Mouse (Mus musculus): ENCODE results near the gene Patj. TPM values are rescaled to one million over a fixed set of nuclear protein-coding genes. Genes with fewer than 3 reads are reported as not detected.

Gene Patj
- polyA plus RNA-seq, 1 experiment = 22.3 TPM

DNA sequence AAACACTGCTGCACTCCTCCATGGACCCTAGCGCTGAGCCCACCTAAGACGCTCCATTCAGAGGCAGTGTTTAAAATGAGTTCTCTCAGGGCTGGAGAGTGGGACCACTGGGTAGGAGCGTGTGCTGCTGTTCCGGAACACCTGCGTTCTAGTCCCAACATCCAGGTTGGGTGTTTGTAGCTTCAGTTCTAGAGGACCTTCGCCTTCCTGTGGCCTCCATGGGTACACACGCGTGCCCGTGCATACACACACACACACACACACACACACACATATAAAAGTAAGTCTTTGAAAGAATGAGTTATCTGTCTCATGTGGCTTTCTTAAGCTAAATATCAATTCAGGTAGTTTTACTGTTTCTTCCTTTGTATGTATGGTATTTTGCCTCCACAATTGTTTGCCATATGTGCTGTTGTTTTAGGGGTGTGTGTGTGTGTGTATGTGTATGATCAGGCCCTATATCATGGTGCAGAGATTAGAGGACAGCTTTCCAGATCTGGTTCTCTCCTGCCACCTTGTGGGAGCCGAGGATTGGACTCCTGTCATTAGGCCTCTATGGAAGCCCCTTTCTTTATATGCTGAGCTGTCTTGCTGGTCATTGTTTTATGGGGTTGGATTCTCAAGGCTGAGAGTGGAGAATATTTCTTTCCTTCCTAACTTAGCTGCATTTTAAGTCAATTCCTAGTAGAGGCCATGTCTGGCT lies 49.0 kb downstream of the Patj start:
- H3K27me3 ChIP-seq (ENCODE audit: control insufficient read depth, insufficient read depth, insufficient read length) = no peaks in the 10 kb centered on the region
- no peaks in the 10 kb centered on the region for H3K36me3 ChIP-seq (ENCODE audit: control insufficient read depth, insufficient read depth)
- no peaks in the 10 kb centered on the region for H3K79me2 ChIP-seq (ENCODE audit: control insufficient read depth, insufficient read depth)
- no peak for TF ChIP-seq USF1 (IDR thresholded peaks at IDR 0.05; ENCODE audit: low read depth)
- TF ChIP-seq REST (IDR thresholded peaks at IDR 0.05; ENCODE audit: insufficient read depth, insufficient read length) = no peak
- TF ChIP-seq MAX (IDR thresholded peaks at IDR 0.05; ENCODE audit: low read depth) = no peak
- no peak for TF ChIP-seq MYOD1 (IDR thresholded peaks at IDR 0.05; ENCODE audit: control insufficient read depth in 1 of 3, insufficient read length in 2 of 3, low read depth in 2 of 3)
- no peak for TF ChIP-seq POLR2A (IDR thresholded peaks at IDR 0.05; ENCODE audit: insufficient read length, low read depth)
- TF ChIP-seq CEBPB (IDR thresholded peaks at IDR 0.05; ENCODE audit: insufficient read depth, poor library complexity, severe bottlenecking) = no peak
- TF ChIP-seq TCF12 (IDR thresholded peaks at IDR 0.05; ENCODE audit: insufficient read depth, poor library complexity, severe bottlenecking) = no peak
- no peak for TF ChIP-seq E2F4 (IDR thresholded peaks at IDR 0.05; ENCODE audit: insufficient read depth)
- no peak for TF ChIP-seq POLR2AphosphoS2 (IDR thresholded peaks at IDR 0.05; ENCODE audit: insufficient read length, low read depth)
- no peak for TF ChIP-seq SRF (IDR thresholded peaks at IDR 0.05; ENCODE audit: control insufficient read depth, insufficient read length, low read depth)
- no peak for TF ChIP-seq MYOG (IDR thresholded peaks at IDR 0.05; ENCODE audit: control insufficient read depth in 1 of 3, insufficient read depth in 1 of 3, insufficient read length in 2 of 3, low read depth in 2 of 3)
- no peak for TF ChIP-seq TCF3 (IDR thresholded peaks at IDR 0.05; ENCODE audit: insufficient read length, low read depth)
- H3K4me2 ChIP-seq (ENCODE audit: low read depth) = no peak overlapping the region
- H3ac ChIP-seq (ENCODE audit: control insufficient read depth, insufficient read length) = no peak overlapping the region
- H3K4me3 ChIP-seq = no peak overlapping the region

DNA sequence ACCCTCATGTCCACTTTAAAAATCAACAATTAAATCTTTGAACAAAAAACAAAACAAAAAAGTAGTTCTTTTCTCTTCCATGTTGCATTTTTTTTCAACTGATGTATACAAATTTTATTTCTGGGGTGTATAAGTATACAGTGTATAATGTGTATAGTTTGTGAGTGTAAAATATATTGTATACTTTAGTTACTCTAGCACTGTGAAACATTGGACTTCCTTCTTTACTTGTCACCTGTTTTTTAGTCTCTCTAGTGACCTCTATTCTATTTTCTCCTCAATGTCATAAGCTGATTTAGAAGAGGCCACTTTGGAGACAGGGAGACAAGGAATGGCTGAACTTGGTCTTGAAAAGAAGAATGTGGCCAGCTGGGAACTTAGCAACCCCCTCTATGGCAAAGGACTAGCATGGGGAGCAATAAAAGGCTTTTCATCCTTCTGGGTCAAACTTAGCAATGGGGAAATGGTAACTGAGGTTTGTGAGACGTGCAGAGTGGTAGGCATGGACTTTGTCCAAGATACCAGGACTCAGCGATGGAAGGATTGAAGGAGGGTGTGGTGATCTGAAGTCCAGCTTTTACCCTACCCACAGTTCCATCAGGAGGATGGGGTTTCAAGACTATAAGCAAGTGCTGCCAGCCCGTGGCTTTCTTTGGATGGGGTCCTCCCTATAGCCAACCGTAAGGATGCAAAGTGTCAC lies 54.1 kb downstream of the Patj start:
- no peak overlapping the region for H3K4me3 ChIP-seq
- H3K27me3 ChIP-seq (ENCODE audit: control insufficient read depth, insufficient read depth, insufficient read length) = no peaks in the 10 kb centered on the region
- no peaks in the 10 kb centered on the region for H3K36me3 ChIP-seq (ENCODE audit: control insufficient read depth, insufficient read depth)
- no peak overlapping the region for H3ac ChIP-seq (ENCODE audit: control insufficient read depth, insufficient read length)
- no peak for TF ChIP-seq SRF (IDR thresholded peaks at IDR 0.05; ENCODE audit: control insufficient read depth, insufficient read length, low read depth)
- TF ChIP-seq MAX (IDR thresholded peaks at IDR 0.05; ENCODE audit: low read depth) = no peak
- H3K79me2 ChIP-seq (ENCODE audit: control insufficient read depth, insufficient read depth) = no peaks in the 10 kb centered on the region
- H3K4me2 ChIP-seq (ENCODE audit: low read depth) = peak overlapping the region; percentile 18

DNA sequence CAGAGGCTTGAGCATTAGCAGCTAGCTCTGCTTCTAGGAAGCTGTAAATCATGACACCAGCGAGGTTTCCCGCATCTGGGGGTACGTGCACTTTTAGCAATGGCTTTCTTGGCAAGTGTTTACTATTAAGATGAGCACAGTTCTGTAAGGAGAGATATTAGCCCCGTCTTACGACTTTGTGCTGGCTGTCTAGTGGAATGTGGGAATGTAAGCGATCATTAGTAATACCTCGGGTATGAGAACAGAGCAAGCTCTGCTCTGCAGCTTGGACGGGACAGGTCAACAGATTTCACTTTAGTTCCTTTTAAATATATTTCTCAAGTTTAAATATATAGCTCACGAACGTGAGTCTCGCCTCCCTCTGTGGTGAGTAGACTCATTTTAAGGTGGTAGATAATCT lies 54.7 kb downstream of the Patj start:
- Histone ChIP-seq H3ac (ENCODE audit: control insufficient read depth, insufficient read length) (no peak overlapping the region), H3K79me2 (ENCODE audit: control insufficient read depth, insufficient read depth) (no peaks in the 10 kb centered on the region), H3K36me3 (ENCODE audit: control insufficient read depth, insufficient read depth) (no peaks in the 10 kb centered on the region), H3K27me3 (ENCODE audit: control insufficient read depth, insufficient read depth, insufficient read length) (no peaks in the 10 kb centered on the region), H3K4me3 (no peak overlapping the region), H3K4me2 (ENCODE audit: low read depth) (peak overlapping the region; percentile 18)
- TF ChIP-seq REST (IDR thresholded peaks at IDR 0.05; ENCODE audit: insufficient read depth, insufficient read length) (no peak), TCF3 (IDR thresholded peaks at IDR 0.05; ENCODE audit: insufficient read length, low read depth) (no peak), CEBPB (IDR thresholded peaks at IDR 0.05; ENCODE audit: insufficient read depth, poor library complexity, severe bottlenecking) (no peak), MYOG (IDR thresholded peaks at IDR 0.05; ENCODE audit: control insufficient read depth in 1 of 3, insufficient read depth in 1 of 3, insufficient read length in 2 of 3, low read depth in 2 of 3) (no peak), USF1 (IDR thresholded peaks at IDR 0.05; ENCODE audit: low read depth) (no peak), SRF (IDR thresholded peaks at IDR 0.05; ENCODE audit: control insufficient read depth, insufficient read length, low read depth) (no peak), TCF12 (IDR thresholded peaks at IDR 0.05; ENCODE audit: insufficient read depth, poor library complexity, severe bottlenecking) (no peak), MAX (IDR thresholded peaks at IDR 0.05; ENCODE audit: low read depth) (no peak), POLR2A (IDR thresholded peaks at IDR 0.05; ENCODE audit: insufficient read length, low read depth) (no peak), E2F4 (IDR thresholded peaks at IDR 0.05; ENCODE audit: insufficient read depth) (no peak), MYOD1 (IDR thresholded peaks at IDR 0.05; ENCODE audit: control insufficient read depth in 1 of 3, insufficient read length in 2 of 3, low read depth in 2 of 3) (no peak), POLR2AphosphoS2 (IDR thresholded peaks at IDR 0.05; ENCODE audit: insufficient read length, low read depth) (no peak)

DNA sequence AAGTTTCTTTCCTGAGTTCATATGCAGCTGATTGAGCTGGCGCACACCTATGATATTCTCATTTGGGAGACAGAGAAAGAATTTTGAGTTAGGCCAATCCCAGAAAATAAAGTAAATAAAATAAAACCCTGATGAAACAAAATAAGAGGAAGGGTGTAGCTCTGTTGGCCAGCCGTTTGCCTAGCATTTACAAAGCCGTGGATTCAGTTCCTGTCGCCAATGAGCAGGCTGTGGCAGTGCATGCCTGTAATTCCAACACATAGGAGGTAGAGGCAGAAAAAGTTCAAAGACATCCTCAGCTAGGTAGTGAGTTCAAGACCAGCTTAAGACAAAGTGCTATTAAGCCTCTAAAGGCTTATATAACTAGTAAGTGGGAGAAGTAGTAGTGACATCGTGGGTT lies 55.2 kb downstream of the Patj start:
- H3ac ChIP-seq (ENCODE audit: control insufficient read depth, insufficient read length) = no peak overlapping the region
- H3K4me2 ChIP-seq (ENCODE audit: low read depth) = no peak overlapping the region
- H3K36me3 ChIP-seq (ENCODE audit: control insufficient read depth, insufficient read depth) = no peaks in the 10 kb centered on the region
- no peaks in the 10 kb centered on the region for H3K79me2 ChIP-seq (ENCODE audit: control insufficient read depth, insufficient read depth)
- no peaks in the 10 kb centered on the region for H3K27me3 ChIP-seq (ENCODE audit: control insufficient read depth, insufficient read depth, insufficient read length)
- H3K4me3 ChIP-seq = no peak overlapping the region
- TF ChIP-seq MYOD1 (IDR thresholded peaks at IDR 0.05; ENCODE audit: control insufficient read depth in 1 of 3, insufficient read length in 2 of 3, low read depth in 2 of 3) (no peak), E2F4 (IDR thresholded peaks at IDR 0.05; ENCODE audit: insufficient read depth) (no peak), TCF3 (IDR thresholded peaks at IDR 0.05; ENCODE audit: insufficient read length, low read depth) (no peak), POLR2A (IDR thresholded peaks at IDR 0.05; ENCODE audit: insufficient read length, low read depth) (no peak), MAX (IDR thresholded peaks at IDR 0.05; ENCODE audit: low read depth) (no peak), CEBPB (IDR thresholded peaks at IDR 0.05; ENCODE audit: insufficient read depth, poor library complexity, severe bottlenecking) (no peak), POLR2AphosphoS2 (IDR thresholded peaks at IDR 0.05; ENCODE audit: insufficient read length, low read depth) (no peak), TCF12 (IDR thresholded peaks at IDR 0.05; ENCODE audit: insufficient read depth, poor library complexity, severe bottlenecking) (no peak), USF1 (IDR thresholded peaks at IDR 0.05; ENCODE audit: low read depth) (no peak), SRF (IDR thresholded peaks at IDR 0.05; ENCODE audit: control insufficient read depth, insufficient read length, low read depth) (no peak), REST (IDR thresholded peaks at IDR 0.05; ENCODE audit: insufficient read depth, insufficient read length) (no peak), MYOG (IDR thresholded peaks at IDR 0.05; ENCODE audit: control insufficient read depth in 1 of 3, insufficient read depth in 1 of 3, insufficient read length in 2 of 3, low read depth in 2 of 3) (no peak)
